Comparison of ENCODE assay signal across 7 mouse cellular contexts in the genomic region with DNA sequence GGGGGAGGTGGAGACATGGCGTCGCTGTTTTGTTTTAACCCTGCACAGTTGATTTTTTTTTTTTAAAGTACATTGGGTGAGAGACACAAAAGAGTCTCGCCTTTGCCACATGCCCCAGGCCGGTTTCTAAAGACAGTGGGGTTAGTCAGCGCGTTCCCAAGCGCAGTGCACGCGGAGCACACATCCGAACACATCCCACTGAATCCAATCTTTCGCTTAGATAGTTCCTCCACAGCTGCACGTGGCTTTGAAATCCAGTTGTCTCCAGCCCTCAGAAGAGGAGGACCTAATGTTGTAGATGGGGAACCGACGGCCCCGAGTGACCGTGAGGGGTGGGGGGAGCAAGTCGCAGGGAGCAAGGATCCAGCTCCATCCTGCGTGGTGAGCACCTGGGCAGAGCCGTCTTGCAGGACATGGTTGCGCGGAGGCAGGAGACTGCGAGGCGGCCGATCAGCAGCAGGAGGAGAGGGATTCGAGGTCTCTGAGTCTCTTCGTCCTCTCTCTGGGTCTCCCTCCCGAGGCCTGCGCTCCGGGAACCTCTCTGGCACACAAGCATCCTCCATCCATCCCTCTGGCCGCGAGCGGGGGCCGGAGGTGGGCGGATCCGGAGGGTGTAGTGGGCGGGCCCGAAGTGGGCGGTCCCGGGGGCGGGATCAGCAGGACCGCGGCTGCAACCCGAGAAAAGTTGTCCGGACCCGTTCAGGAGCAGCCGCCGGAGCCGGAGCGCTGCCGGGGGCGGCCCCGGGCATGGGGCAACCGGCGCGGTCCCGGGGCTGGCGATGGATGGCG. TPM values are rescaled to one million over a fixed set of nuclear protein-coding genes. Genes with fewer than 3 reads are reported as not detected.
A peak's percentile ranks its signal among the peaks of the same experiment; 100 is the strongest.
DNase-seq lines count a peak whose midpoint lies in the region; ATAC-seq lines count a peak whose summit lies in the region.

A gene (plus strand): TSS at position 673 of the 789 bp plus-strand sequence.

- no peaks in the 10 kb centered on the region; the same call in 1 of the 2 replicates for H3K4me1 ChIP-seq in brown adipose tissue, adult 24 weeks (ENCODE audit: control insufficient read depth, insufficient read depth, insufficient read length, low read length)
- H3K4me1 ChIP-seq in intestine, embryonic 15.5 days (replicated peaks), result peaks cover 20% of the 10 kb centered on the region
- peaks cover 30% of the 10 kb centered on the region for H3K4me1 ChIP-seq in limb, embryonic 11.5 days (ENCODE audit: control insufficient read depth, insufficient read depth, low read length)
- H3K4me1 ChIP-seq in midbrain, embryonic 12.5 days, result peaks cover 27% of the 10 kb centered on the region
- peaks cover 10% of the 10 kb centered on the region for H3K4me1 ChIP-seq in stomach, embryonic 16.5 days (ENCODE audit: control insufficient read depth, insufficient read depth, low read length)

- H3K9ac ChIP-seq in intestine, embryonic 15.5 days, result peak within 1 kb of the TSS; percentile 50
- peak within 1 kb of the TSS; percentile 76 for H3K9ac ChIP-seq in limb, embryonic 11.5 days (ENCODE audit: low read length)
- H3K9ac ChIP-seq in midbrain, embryonic 12.5 days (replicated peaks), result peak within 1 kb of the TSS; percentile 64
- peak within 1 kb of the TSS; percentile 62 for H3K9ac ChIP-seq in stomach, embryonic 16.5 days (ENCODE audit: low read length)

- peak within 1 kb of the TSS; percentile 97 for H3K4me2 ChIP-seq in intestine, embryonic 15.5 days (replicated peaks)
- H3K4me2 ChIP-seq in limb, embryonic 11.5 days (ENCODE audit: low read depth, severe bottlenecking), result peak within 1 kb of the TSS; percentile 85
- H3K4me2 ChIP-seq in midbrain, embryonic 12.5 days (replicated peaks), result peak within 1 kb of the TSS; percentile 89
- peak within 1 kb of the TSS; percentile 81 for H3K4me2 ChIP-seq in stomach, embryonic 16.5 days (ENCODE audit: low read depth, low read length)

- H3K9me3 ChIP-seq in intestine, embryonic 15.5 days, result no peaks in the 10 kb centered on the region
- peaks cover 3% of the 10 kb centered on the region; the same call in 1 of the 2 replicates for H3K9me3 ChIP-seq in limb, embryonic 11.5 days (ENCODE audit: control insufficient read depth, low read length)
- no peaks in the 10 kb centered on the region; the same call in 1 of the 2 replicates for H3K9me3 ChIP-seq in midbrain, embryonic 12.5 days
- no peaks in the 10 kb centered on the region for H3K9me3 ChIP-seq in stomach, embryonic 16.5 days (replicated peaks; ENCODE audit: control insufficient read depth, low read length)

- peak within 1 kb of the TSS; percentile 34 for H3K4me3 ChIP-seq in brown adipose tissue, adult 24 weeks (ENCODE audit: insufficient read depth, low read depth, low read length)
- H3K4me3 ChIP-seq in intestine, embryonic 15.5 days (replicated peaks), result peak within 1 kb of the TSS; percentile 60
- peak within 1 kb of the TSS; percentile 74 for H3K4me3 ChIP-seq in limb, embryonic 11.5 days (ENCODE audit: low read depth, low read length)
- peak within 1 kb of the TSS; percentile 73 for H3K4me3 ChIP-seq in midbrain, embryonic 12.5 days
- peak within 1 kb of the TSS; percentile 69 for H3K4me3 ChIP-seq in stomach, embryonic 16.5 days (replicated peaks; ENCODE audit: low read length)

- H3K27ac ChIP-seq in brown adipose tissue, adult 24 weeks (replicated peaks; ENCODE audit: low read depth, low read length), result no peak within 1 kb of the TSS
- no peak within 1 kb of the TSS for H3K27ac ChIP-seq in intestine, embryonic 15.5 days
- peak within 1 kb of the TSS; percentile 80 for H3K27ac ChIP-seq in limb, embryonic 11.5 days (replicated peaks; ENCODE audit: low read depth, low read length)
- peak within 1 kb of the TSS; percentile 49 for H3K27ac ChIP-seq in midbrain, embryonic 12.5 days (replicated peaks)
- no peak within 1 kb of the TSS for H3K27ac ChIP-seq in stomach, embryonic 16.5 days (ENCODE audit: low read length)

- H3K27me3 ChIP-seq in intestine, embryonic 15.5 days (replicated peaks), result peaks cover 48% of the 10 kb centered on the region
- H3K27me3 ChIP-seq in limb, embryonic 11.5 days (ENCODE audit: control insufficient read depth, insufficient read depth, low read length), result no peaks in the 10 kb centered on the region
- H3K27me3 ChIP-seq in midbrain, embryonic 12.5 days, result peaks cover 67% of the 10 kb centered on the region
- H3K27me3 ChIP-seq in stomach, embryonic 16.5 days (ENCODE audit: control insufficient read depth, insufficient read depth, low read length), result peaks cover 43% of the 10 kb centered on the region

- ATAC-seq in intestine, embryonic 15.5 days, result peak; percentile 95
- peak; percentile 85 for ATAC-seq in limb, embryonic 11.5 days (ENCODE audit: insufficient number of reproducible peaks, low FRiP score, low TSS enrichment, low read depth)
- peak; percentile 93 for ATAC-seq in midbrain, embryonic 12.5 days (ENCODE audit: low FRiP score, low read depth)
- ATAC-seq in stomach, embryonic 16.5 days (ENCODE audit: insufficient read depth, low FRiP score), result peak; percentile 91

- 1% methylated on average over 58 of the region's 58 CpGs for whole genome bisulfite sequencing in intestine, embryonic 15.5 days
- under 1% methylated on average over 57 of the region's 58 CpGs for WGBS in limb, embryonic 11.5 days
- under 1% methylated on average over 55 of the region's 58 CpGs for WGBS in midbrain, embryonic 12.5 days
- WGBS in stomach, embryonic 16.5 days, result 1% methylated on average over 58 of the region's 58 CpGs

- no peaks in the 10 kb centered on the region for H3K36me3 ChIP-seq in intestine, embryonic 15.5 days
- no peaks in the 10 kb centered on the region for H3K36me3 ChIP-seq in limb, embryonic 11.5 days (ENCODE audit: control insufficient read depth, insufficient read depth, low read length)
- H3K36me3 ChIP-seq in midbrain, embryonic 12.5 days, result no peaks in the 10 kb centered on the region
- H3K36me3 ChIP-seq in stomach, embryonic 16.5 days (ENCODE audit: control insufficient read depth, insufficient read depth, low read length), result no peaks in the 10 kb centered on the region

- DNase-seq in embryo, embryonic 9.5 days (ENCODE audit: extremely low spot score), result peak; percentile 97
- peak; percentile 61 to 76 for DNase-seq in gastrocnemius, postnatal 4 days (ENCODE audit: low spot score in 2 of 2)
- peak; percentile 97 for DNase-seq in limb, embryonic 11.5 days (ENCODE audit: low spot score)

RNA-seq across cellular contexts. Expression of the gene that starts here (rescaled TPM):
- polyA plus RNA-seq in brown adipose tissue, adult 24 weeks (2012; ENCODE audit: insufficient read depth, insufficient read length, missing spikeins), result not detected in 2 replicates
- 1 to 10 TPM; 1.5 to 2.4 TPM for total RNA-seq in gastrocnemius, postnatal 4 days (2021)
- 0.56 and 0.70 TPM in 2 replicates for polyA plus RNA-seq in intestine, embryonic 15.5 days (2015; fragmentation: Nextera tagmentation; extraction: Ambion mirVana)
- 34.6 and 38.6 TPM in 2 replicates for polyA plus RNA-seq in limb, embryonic 11.5 days (2014; fragmentation: Nextera tagmentation; extraction: Ambion mirVana)
- 18.4 and 19.7 TPM in 2 replicates for polyA plus RNA-seq in midbrain, embryonic 12.5 days (2016; fragmentation: Nextera tagmentation; extraction: Ambion mirVana)
- 1.4 and 1.8 TPM in 2 replicates for polyA plus RNA-seq in stomach, embryonic 16.5 days (2015; fragmentation: Nextera tagmentation; extraction: Ambion mirVana)

Comparison
In these comparisons a context has a peak if more than half of its experiments do, and no peak if none do; other contexts are left out.
1. Peak in ATAC-seq, H3K4me3 ChIP-seq, H3K9ac ChIP-seq and H3K4me2 ChIP-seq in intestine, embryonic 15.5 days; RNA of the gene not detected or under 1 TPM.
2. H3K27ac ChIP-seq: peak in limb, embryonic 11.5 days (single experiment) and midbrain, embryonic 12.5 days (single experiment); none in brown adipose tissue, adult 24 weeks (single experiment), intestine, embryonic 15.5 days (single experiment) and stomach, embryonic 16.5 days (single experiment).
3. Peak in every context shown above with its lines, with median percentiles within 50 percentile points of each other: H3K4me3 ChIP-seq, DNase-seq, ATAC-seq, H3K4me2 ChIP-seq and H3K9ac ChIP-seq.